Mouse (Mus musculus) heart, adult 2 months (tissue): ENCODE measurements around the gene Prpf6. TPM values are rescaled to one million over a fixed set of nuclear protein-coding genes. Genes with fewer than 3 reads are reported as not detected.

ENCODE experiments used
- DNase-seq, 2 experiments: peaks; one replicate each; pipeline ENCODE4 v3.0.0; 2021
- H3K27ac ChIP-seq: fragments of 200-600 bp; 2 replicates; pipeline ENCODE4 v1.8.1; 2022
- H3K27me3 ChIP-seq: fragments of 200-500 bp; 2 replicates; pipeline ENCODE4 v1.6.1; 2012; ENCODE audit warnings: mild to moderate bottlenecking, low read length, inconsistent platforms, mixed read lengths; ENCODE audit not compliant: control insufficient read depth, insufficient read depth
- H3K36me3 ChIP-seq: fragments of 200-500 bp; 2 replicates; pipeline ENCODE4 v1.6.1; 2012; ENCODE audit warnings: low read length, inconsistent platforms; ENCODE audit not compliant: control insufficient read depth, insufficient read depth
- H3K4me1 ChIP-seq: fragments of 200-500 bp; 2 replicates; pipeline ENCODE4 v1.6.1; 2011; ENCODE audit warnings: low read length; ENCODE audit not compliant: control insufficient read depth, insufficient read depth
- H3K4me3 ChIP-seq: fragments of 200-600 bp; 2 replicates; pipeline ENCODE4 v1.8.1; 2022
- H3K79me2 ChIP-seq: fragments of 200-500 bp; replicated peaks from 2 replicates; pipeline ENCODE4 v1.6.1; 2012; ENCODE audit warnings: mild to moderate bottlenecking, inconsistent platforms, low read length, moderate library complexity, mixed read lengths; ENCODE audit not compliant: control insufficient read depth, insufficient read depth
- H3K9ac ChIP-seq: fragments of 200-500 bp; 2 replicates; pipeline ENCODE4 v1.6.1; 2012; ENCODE audit warnings: low read depth, mild to moderate bottlenecking, control low read depth, inconsistent platforms, low read length, mixed read lengths
- CTCF ChIP-seq: fragments of 200-600 bp; IDR thresholded peaks from 2 replicates; pipeline ENCODE4 v1.8.1; 2022; ENCODE audit warnings: antibody characterized with exemption, mild to moderate bottlenecking, moderate library complexity
- EP300 ChIP-seq: fragments of 200-500 bp; IDR thresholded peaks from 2 replicates; pipeline ENCODE4 v1.6.1; 2011; ENCODE audit warnings: low read depth, low read length, control low read depth; ENCODE audit not compliant: insufficient read depth
- POLR2A ChIP-seq: fragments of 200-500 bp; IDR thresholded peaks from 2 replicates; pipeline ENCODE4 v1.6.1; 2011; ENCODE audit warnings: mild to moderate bottlenecking, low read depth, low read length, control low read depth; ENCODE audit not compliant: insufficient read depth
- WGBS: fragments of 180-500 bp; shearing (Covaris S2); methylation state at CpG from one replicate; pipeline ENCODE4 v1.1.7; 2018; 5-methylcytosine and 5-hydroxymethylcytosine counted together
- intact Hi-C: fragments of 180-260 bp; cut with DNase I; formaldehyde crosslinking; loops from one replicate; pipeline ENCODE4 v1.15.1; 2025
- polyA plus RNA-seq: library from polyadenylated mRNA; depleted of rRNA; stranded (reverse); fragments of >200 nt; gene quantifications from 2 replicates; pipeline ENCODE4 v1.2.3, GENCODE M21; 2012
- total RNA-seq, 2 experiments: library from RNA; stranded (reverse); gene quantifications; 2 replicates each; pipeline ENCODE4 v1.2.3; 2021

Prpf6 gene
- total and polyA plus RNA-seq, 3 experiments = 13.8 to 38.6 (median 35.3) TPM

DNA sequence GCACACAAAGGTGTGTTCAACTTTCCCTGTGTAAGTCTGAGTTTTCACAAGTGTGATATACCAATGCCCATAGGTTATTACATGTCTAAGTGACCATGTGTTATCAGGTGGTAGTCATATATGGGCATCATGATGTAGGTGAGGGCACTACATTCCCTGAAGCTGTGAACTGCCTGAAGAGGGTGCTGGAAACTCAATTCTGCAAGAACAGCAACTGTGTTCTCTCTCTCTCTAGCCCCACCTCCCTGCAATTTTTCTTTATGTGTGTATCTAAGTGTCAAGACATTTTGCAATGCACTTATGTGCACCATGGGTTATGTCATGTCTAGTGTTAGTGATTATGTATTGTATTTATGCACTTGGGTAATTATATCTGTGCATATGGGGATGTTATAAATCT, 2.3 kb downstream of the Prpf6 start:
- H3K4me1 ChIP-seq = peaks cover 6% of the 10 kb centered on the region; the same call in 1 of the 2 replicates
- H3K27ac ChIP-seq = no peak overlapping the region
- no peaks in the 10 kb centered on the region for H3K36me3 ChIP-seq
- no peak for DNase-seq
- H3K79me2 ChIP-seq = no peaks in the 10 kb centered on the region; the same call in 1 of the 2 replicates
- H3K9ac ChIP-seq = no peak overlapping the region
- no peak for TF ChIP-seq CTCF
- no peak for TF ChIP-seq EP300
- no peak for TF ChIP-seq POLR2A
- H3K4me3 ChIP-seq = no peak overlapping the region
- intact Hi-C loops = loop anchor here (2.0 to 10.0 kb wide), 2 partner anchors 201 to 439 kb away; partner anchors contain the start of gene Eef1a2
- no peaks in the 10 kb centered on the region for H3K27me3 ChIP-seq

DNA sequence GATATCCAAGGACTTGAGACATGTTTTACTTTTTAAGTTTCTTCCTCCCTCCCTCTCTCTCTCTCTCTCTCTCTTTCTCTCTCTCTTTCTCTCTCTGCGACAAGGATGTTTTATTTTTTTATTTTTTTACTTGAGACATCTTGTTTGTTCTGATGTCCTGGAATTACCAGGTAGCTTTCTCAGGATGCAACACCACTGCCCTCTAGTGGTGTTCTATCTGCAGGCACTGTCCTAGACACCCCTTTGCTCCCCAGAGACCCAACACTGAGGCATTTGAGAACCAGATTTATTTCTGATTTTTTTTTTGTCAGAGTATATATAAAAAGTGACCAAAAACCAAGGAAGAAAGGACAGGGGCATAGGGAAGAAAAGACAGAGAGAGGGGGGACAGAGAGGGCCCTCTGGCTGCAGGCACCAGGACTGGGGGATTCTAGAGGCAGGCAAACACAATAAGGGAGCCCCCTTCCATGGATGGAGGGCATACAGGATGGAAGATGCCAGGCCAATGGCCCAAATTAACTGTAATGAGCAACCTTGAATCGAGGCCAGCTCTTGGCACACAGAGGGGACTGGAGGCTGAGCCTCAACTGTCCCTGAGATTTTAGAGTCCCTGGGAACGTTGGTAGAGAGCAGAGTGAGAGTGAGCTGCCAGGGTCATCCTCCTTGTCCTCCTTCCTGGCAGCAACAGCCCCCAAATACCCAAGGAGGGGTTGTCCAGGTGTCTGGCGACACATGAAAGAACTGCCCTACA, 3.5 kb downstream of the Prpf6 start:
- peaks cover 7% of the 10 kb centered on the region; the same call in 1 of the 2 replicates for H3K4me1 ChIP-seq
- H3K4me3 ChIP-seq = no peak overlapping the region
- H3K27ac ChIP-seq = no peak overlapping the region
- no peaks in the 10 kb centered on the region for H3K27me3 ChIP-seq
- no peak overlapping the region for H3K9ac ChIP-seq
- no peaks in the 10 kb centered on the region; the same call in 1 of the 2 replicates for H3K79me2 ChIP-seq
- H3K36me3 ChIP-seq = no peaks in the 10 kb centered on the region
- TF ChIP-seq POLR2A = no peak
- TF ChIP-seq CTCF = peak; percentile 81
- TF ChIP-seq EP300 = no peak
- peak in 1 of 2 experiments; percentile 30 for DNase-seq
- intact Hi-C loops = loop anchor here (2.0 to 10.0 kb wide), 2 partner anchors 202 to 440 kb away; partner anchors contain the start of gene Eef1a2
- WGBS = 63% methylated on average over 4 of the region's 4 CpGs

GRCm38 (mm10) chr2:181596221-181596960, 4.7 kb downstream of the Prpf6 start:
- intact Hi-C loops = loop anchor here (10.0 kb wide), 1 partner anchor 442 kb away; the partner anchor contains the start of gene Eef1a2
- DNase-seq = no peak
- Histone ChIP-seq H3K4me1 (peaks cover 9% of the 10 kb centered on the region), H3K79me2 (no peaks in the 10 kb centered on the region; the same call in 1 of the 2 replicates), H3K27me3 (no peaks in the 10 kb centered on the region), H3K4me3 (no peak overlapping the region), H3K27ac (no peak overlapping the region), H3K9ac (no peak overlapping the region), H3K36me3 (no peaks in the 10 kb centered on the region)
- TF ChIP-seq EP300 (no peak), CTCF (no peak), POLR2A (no peak)
- WGBS = 67% methylated on average over 6 of the region's 6 CpGs

GRCm38 (mm10) chr2:181597378-181598061, 5.9 kb downstream of the Prpf6 start:
- H3K9ac ChIP-seq = no peak overlapping the region
- intact Hi-C loops = loop anchor here (10.0 kb wide), 1 partner anchor 443 kb away; the partner anchor contains the start of gene Eef1a2
- H3K4me3 ChIP-seq = no peak overlapping the region
- WGBS = 69% methylated on average over 7 of the region's 7 CpGs
- H3K36me3 ChIP-seq = no peaks in the 10 kb centered on the region
- no peaks in the 10 kb centered on the region for H3K79me2 ChIP-seq
- H3K27ac ChIP-seq = no peak overlapping the region
- DNase-seq = no peak
- peaks cover 6% of the 10 kb centered on the region for H3K4me1 ChIP-seq
- H3K27me3 ChIP-seq = no peaks in the 10 kb centered on the region
- no peak for TF ChIP-seq EP300
- no peak for TF ChIP-seq POLR2A
- 0 out of 2 replicates have a peak, but pooled peaks have one; percentile 7 for TF ChIP-seq CTCF

DNA sequence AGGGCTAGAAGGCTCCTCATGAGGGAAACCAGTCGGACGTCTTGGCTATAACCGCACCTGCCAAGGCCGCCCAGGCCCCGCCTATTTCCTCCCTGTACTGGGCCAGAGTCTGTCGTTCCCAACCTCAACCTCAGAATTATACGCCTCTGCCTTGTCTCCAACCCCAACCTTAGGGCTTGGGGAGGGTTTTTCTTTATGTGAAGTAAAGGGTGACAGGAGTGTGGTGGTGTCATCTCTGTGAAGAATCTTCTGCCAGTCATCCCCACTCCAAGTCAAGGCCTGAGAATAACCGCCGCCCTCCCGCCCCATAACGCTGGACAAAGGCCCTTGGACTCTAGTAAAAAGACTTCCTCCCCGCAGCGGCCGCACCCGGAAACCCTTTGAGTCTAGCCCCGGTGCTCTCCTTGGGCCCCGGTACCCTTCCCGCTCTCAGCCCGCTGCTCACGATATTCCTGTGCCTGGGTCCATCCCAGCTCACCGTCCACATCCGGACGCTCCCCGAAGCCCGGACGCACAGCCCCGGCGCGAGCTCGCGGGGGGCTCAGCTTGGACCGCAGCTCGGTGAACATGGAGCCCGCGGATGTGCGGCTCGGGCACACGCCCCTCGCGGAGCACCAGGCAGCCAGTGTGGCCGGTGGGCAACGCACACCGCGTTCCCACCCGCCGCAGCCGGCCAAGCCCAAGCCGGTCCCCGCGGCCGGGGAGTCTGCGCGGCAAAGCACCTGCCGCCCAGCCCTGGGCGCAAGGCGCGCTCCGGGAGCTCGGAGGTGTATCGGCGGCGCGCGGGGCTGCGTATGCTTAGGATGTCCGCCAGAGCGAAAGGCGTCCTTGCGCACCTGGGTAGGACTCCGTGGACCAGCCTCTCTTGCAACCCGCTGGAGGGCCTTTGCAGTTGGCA, 7.0 kb downstream of the Prpf6 start, which contains the start of gene Samd10:
Gene Samd10, minus strand, starts transcription at position 759 of the 898 bp plus-strand sequence.
- WGBS = 5% methylated on average over 71 of the region's 71 CpGs
- peak within 1 kb of the TSS; percentile 80 for H3K27ac ChIP-seq
- H3K27me3 ChIP-seq = no peaks in the 10 kb centered on the region
- H3K36me3 ChIP-seq = no peaks in the 10 kb centered on the region
- no peaks in the 10 kb centered on the region for H3K79me2 ChIP-seq
- TF ChIP-seq POLR2A (no peak), CTCF (peak; percentile 46), EP300 (no peak)
- peak within 1 kb of the TSS; percentile 91 for H3K9ac ChIP-seq
- peaks cover 3% of the 10 kb centered on the region for H3K4me1 ChIP-seq
- intact Hi-C loops = loop anchor here (10.0 kb wide), 1 partner anchor 444 kb away; the partner anchor contains the start of gene Eef1a2
- DNase-seq = peak; percentile 72
- peak within 1 kb of the TSS; percentile 63 for H3K4me3 ChIP-seq
